Mouse (Mus musculus): ENCODE results near the gene Megf6.

GRCm38 (mm10) chr4:154247207-154248091 lies 76.9 kb downstream of the Megf6 start:
- TF ChIP-seq POLR2A (IDR thresholded peaks at IDR 0.05; ENCODE audit: extremely low read depth, insufficient read depth, low read length) (no peak), CTCF (IDR thresholded peaks at IDR 0.05; ENCODE audit: low read depth, low read length) (no peak)

Measured in liver, adult 2 months (tissue).